Mouse (Mus musculus) forebrain, embryonic 13.5 days (tissue): ENCODE results near the gene Bach2. TPM values are rescaled to one million over a fixed set of nuclear protein-coding genes. Genes with fewer than 3 reads are reported as not detected.

Experiments
- ATAC-seq: fragments of 200-750 bp; cut with Nextera tagmentation; 2 replicates; pipeline ENCODE4 v1.8.0; 2017
- H3K27ac ChIP-seq: fragments of 300-500 bp; sonication (generic); 2 replicates; pipeline ENCODE4 v1.5.1; 2015; ENCODE audit warnings: inconsistent platforms, mild to moderate bottlenecking, moderate library complexity
- H3K27me3 ChIP-seq: fragments of 300-500 bp; sonication (generic); 2 replicates; pipeline ENCODE4 v1.6.1; 2015; ENCODE audit warnings: mild to moderate bottlenecking, inconsistent platforms
- H3K36me3 ChIP-seq: fragments of 300-500 bp; sonication (generic); 2 replicates; pipeline ENCODE4 v1.6.1; 2015; ENCODE audit warnings: mild to moderate bottlenecking, inconsistent platforms; ENCODE audit not compliant: poor library complexity, severe bottlenecking
- H3K4me1 ChIP-seq: fragments of 300-500 bp; sonication (generic); 2 replicates; pipeline ENCODE4 v1.6.1; 2015; ENCODE audit warnings: inconsistent platforms
- H3K4me2 ChIP-seq: fragments of 300-500 bp; sonication (generic); 2 replicates; pipeline ENCODE4 v1.6.1; 2015; ENCODE audit warnings: inconsistent platforms, mild to moderate bottlenecking, moderate library complexity
- H3K4me3 ChIP-seq: fragments of 300-500 bp; sonication (generic); 2 replicates; pipeline ENCODE4 v1.5.1; 2015; ENCODE audit warnings: mild to moderate bottlenecking, inconsistent platforms
- H3K9ac ChIP-seq: fragments of 300-500 bp; sonication (generic); 2 replicates; pipeline ENCODE4 v1.6.1; 2015; ENCODE audit warnings: mild to moderate bottlenecking, inconsistent platforms
- H3K9me3 ChIP-seq: fragments of 300-500 bp; sonication (generic); replicated peaks from 2 replicates; pipeline ENCODE4 v1.6.1; 2016; ENCODE audit warnings: inconsistent platforms
- WGBS: fragments of 180-500 bp; shearing (Covaris S2); methylation state at CpG from one replicate; pipeline ENCODE4 v1.1.7; 2015; 5-methylcytosine and 5-hydroxymethylcytosine counted together
- polyA plus RNA-seq: library from polyadenylated mRNA; unstranded; fragments of >200 nt; fragmentation: Nextera tagmentation; extraction: Ambion mirVana; gene quantifications from 2 replicates; pipeline ENCODE4 v1.2.1, GENCODE M21; 2015

Gene Bach2
- polyA plus RNA-seq, 1 experiment from 2014 or later, result 26.2 TPM

DNA sequence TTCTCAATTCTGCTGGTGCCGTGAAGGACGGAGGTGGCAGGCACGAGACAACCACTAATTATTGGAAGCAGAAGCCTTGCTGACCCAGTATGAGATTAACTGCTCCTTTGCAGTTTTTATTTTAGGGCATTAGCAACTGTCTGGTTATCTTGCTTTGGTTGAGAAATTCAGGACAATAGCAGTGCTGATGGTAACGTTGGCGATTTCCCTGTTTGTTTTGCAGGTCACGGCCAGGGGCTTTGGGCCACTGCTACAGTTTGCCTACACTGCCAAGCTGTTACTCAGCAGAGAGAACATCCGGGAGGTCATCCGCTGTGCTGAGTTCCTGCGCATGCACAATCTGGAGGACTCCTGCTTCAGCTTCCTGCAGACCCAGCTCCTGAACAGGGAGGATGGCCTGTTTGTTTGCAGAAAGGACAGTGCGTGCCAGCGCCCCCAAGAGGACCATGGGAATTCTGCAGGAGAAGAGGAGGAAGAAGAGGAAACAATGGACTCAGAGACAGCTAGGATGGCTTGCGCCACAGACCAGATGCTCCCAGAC is 323.0 kb downstream of the Bach2 start:
- 52% methylated on average over 12 of the region's 12 CpGs for WGBS
- Histone ChIP-seq H3K4me1 (peaks cover 19% of the 10 kb centered on the region), H3K9me3 (0 out of 2 replicates have a peak, but pooled peaks cover 4% of the 10 kb centered on the region), H3K27me3 (no peaks in the 10 kb centered on the region), H3K9ac (no peak overlapping the region), H3K36me3 (peaks cover 50% of the 10 kb centered on the region), H3K4me2 (no peak overlapping the region), H3K4me3 (no peak overlapping the region), H3K27ac (peak overlapping the region; percentile 63)
- peak; percentile 36 for ATAC-seq

DNA sequence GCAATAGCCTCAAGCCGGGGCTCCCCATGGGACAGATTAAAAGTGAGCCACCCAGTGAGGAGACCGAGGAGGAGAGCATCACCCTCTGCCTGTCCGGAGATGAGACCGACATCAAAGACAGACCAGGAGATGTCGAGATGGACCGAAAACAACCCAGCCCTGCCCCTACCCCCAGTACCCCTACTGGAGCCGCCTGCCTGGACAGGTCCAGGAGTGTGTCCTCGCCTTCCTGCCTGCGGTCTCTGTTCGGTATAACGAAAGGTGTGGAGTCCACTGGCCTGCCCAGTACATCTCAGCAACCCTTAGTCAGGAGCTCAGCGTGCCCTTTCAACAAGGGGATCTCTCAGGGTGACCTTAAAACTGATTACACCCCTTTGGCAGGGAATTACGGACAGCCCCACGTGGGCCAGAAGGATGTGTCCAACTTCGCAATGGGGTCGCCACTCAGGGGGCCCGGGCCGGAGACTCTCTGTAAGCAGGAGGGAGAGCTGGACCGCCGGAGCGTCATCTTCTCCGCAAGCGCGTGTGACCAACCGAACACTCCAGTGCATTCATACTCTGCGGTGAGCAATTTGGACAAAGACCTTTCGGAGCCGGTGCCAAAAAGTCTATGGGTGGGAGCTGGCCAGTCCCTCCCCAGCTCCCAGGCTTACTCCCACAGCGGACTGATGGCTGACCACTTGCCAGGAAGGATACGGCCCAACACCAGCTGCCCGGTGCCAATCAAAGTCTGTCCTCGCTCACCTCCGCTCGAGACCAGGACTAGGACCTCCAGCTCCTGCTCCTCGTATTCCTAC is 323.9 kb downstream of the Bach2 start:
- Histone ChIP-seq H3K36me3 (peaks cover 50% of the 10 kb centered on the region), H3K27me3 (no peaks in the 10 kb centered on the region), H3K9ac (no peak overlapping the region), H3K27ac (peak overlapping the region; percentile 63), H3K4me1 (peaks cover 19% of the 10 kb centered on the region), H3K4me3 (no peak overlapping the region), H3K9me3 (0 out of 2 replicates have a peak, but pooled peaks cover 4% of the 10 kb centered on the region), H3K4me2 (no peak overlapping the region)
- WGBS, result 96% methylated on average over 35 of the region's 35 CpGs
- ATAC-seq, result no peak

DNA sequence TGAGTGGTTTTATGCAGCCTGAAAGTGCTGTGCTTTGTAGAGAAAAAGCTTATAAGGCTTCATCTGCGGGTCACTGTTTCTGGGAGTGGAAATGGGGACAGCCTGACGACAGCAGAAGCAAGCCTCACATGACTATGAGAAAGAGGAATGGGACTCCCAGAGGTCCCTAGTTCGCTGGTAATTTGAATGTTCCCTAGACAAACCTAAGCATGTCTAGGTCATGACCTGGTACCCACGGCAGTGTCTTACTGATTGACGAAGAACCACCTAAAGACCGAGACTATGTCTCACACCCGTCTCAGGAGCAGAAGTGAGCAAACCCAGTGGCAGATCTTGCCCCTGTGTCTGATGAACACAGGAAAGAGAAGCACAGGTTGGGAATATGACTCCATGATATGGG is 325.8 kb downstream of the Bach2 start:
- WGBS, result 89% methylated on average over 7 of the region's 7 CpGs
- H3K9ac ChIP-seq, result no peak overlapping the region
- no peak for ATAC-seq

DNA sequence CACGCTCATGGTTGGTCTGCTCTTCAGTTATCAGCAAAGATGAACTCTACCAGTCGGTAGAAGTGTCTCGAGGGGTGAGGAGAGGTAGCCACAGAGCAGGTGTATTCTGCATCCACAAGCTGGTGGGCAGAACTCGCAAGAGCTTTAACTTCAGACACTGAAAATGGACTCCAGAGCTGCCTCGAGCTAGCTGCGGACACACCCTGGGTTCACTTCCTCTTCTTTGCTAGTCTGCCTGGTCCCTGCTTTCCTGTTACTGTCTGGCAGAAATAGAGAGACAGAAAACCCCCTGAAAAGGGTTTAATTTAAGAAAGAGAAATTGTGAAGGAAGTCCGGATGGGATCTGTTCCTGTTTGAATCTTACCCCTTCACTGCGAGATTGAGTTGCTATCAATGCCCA is 326.3 kb downstream of the Bach2 start:
- Histone ChIP-seq H3K4me1 (peaks cover 33% of the 10 kb centered on the region), H3K36me3 (peaks cover 46% of the 10 kb centered on the region), H3K4me2 (no peak overlapping the region), H3K9me3 (no peaks in the 10 kb centered on the region), H3K4me3 (no peak overlapping the region), H3K9ac (no peak overlapping the region), H3K27me3 (no peaks in the 10 kb centered on the region), H3K27ac (no peak overlapping the region)
- no peak for ATAC-seq
- 89% methylated on average over 8 of the region's 8 CpGs for WGBS

More for the DNA sequence above, 325.8 kb downstream of the Bach2 start:
- Histone ChIP-seq H3K36me3 (peaks cover 46% of the 10 kb centered on the region), H3K4me2 (no peak overlapping the region), H3K4me3 (no peak overlapping the region), H3K27me3 (no peaks in the 10 kb centered on the region), H3K9me3 (no peaks in the 10 kb centered on the region), H3K4me1 (peaks cover 28% of the 10 kb centered on the region), H3K27ac (no peak overlapping the region)

DNA sequence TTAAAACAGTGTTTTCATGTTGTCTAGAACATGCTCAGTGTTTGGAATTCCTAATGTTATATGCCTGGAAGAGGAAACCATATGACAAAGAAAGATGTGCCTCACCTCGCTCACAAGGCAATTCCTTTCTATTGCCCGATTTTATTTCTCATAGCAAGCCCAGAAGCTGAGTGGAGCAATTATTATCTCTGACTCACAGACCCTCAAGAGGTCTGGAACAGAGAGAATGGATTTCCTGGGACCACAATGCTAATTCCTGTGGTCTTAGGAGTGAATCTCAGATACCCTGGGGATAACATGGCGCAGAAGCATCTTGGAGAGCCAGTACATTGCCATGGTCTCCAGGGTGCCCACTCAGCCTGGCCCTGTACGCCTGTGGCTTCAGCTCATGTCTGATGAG is 330.4 kb downstream of the Bach2 start:
- peaks cover 22% of the 10 kb centered on the region for H3K36me3 ChIP-seq
- peaks cover 29% of the 10 kb centered on the region for H3K4me1 ChIP-seq
- H3K4me3 ChIP-seq, result no peak overlapping the region
- H3K27ac ChIP-seq, result no peak overlapping the region
- ATAC-seq, result no peak
- 73% methylated on average over 4 of the region's 4 CpGs for WGBS
- no peak overlapping the region for H3K4me2 ChIP-seq
- H3K9ac ChIP-seq, result no peak overlapping the region
- no peaks in the 10 kb centered on the region for H3K27me3 ChIP-seq
- H3K9me3 ChIP-seq, result no peaks in the 10 kb centered on the region

DNA sequence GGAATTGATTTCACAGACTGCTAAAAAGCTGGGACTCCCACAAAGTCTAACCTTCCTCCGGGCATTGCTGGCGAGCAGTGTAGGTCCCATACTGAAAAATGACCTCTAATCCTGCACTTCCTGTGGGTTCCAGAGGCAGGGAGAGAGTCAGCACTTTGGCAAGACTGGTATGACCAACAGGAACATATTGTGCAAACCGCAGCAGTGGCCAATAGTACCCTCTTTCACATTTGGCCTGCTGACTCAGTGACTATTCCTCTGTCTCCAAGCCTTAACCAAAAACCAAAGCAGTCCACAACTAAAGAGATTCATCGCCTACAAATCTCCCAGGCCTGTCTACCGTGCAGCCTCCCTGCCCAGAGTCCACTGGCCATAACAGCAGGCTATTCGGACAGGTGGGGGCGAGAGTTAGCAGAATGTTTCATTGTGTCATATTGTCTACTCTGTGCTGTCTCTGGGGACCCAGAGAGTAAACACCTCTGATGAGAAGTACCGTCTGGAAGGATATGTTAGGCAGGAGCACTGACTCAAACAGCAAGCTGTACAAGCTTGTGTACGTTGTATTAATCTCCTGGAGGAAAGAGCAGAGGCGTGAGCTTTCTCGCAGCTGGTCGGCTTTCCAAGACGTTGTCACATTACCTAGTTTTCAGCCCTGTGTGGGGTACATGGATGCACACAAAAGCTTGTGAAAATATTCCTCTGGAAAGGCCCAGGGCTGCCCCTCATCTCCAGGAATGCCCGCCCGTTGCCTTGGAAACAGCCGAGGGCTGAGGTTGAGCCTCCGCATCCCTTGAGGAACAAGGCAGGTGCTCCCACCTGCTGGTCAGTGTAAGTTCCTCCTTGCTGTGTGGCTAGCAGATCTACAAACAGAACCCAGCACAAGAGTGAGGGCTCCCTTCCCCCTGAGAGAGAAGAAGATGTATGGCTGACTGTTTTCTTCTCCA is 331.7 kb downstream of the Bach2 start:
- no peaks in the 10 kb centered on the region for H3K27me3 ChIP-seq
- peak overlapping the region; percentile 54 for H3K9ac ChIP-seq
- peak; percentile 50 for ATAC-seq
- peak overlapping the region; percentile 69 for H3K27ac ChIP-seq
- 38% methylated on average over 17 of the region's 17 CpGs for WGBS
- peaks cover 12% of the 10 kb centered on the region for H3K36me3 ChIP-seq
- H3K4me3 ChIP-seq, result no peak overlapping the region
- peaks cover 29% of the 10 kb centered on the region for H3K4me1 ChIP-seq
- no peak overlapping the region for H3K4me2 ChIP-seq
- H3K9me3 ChIP-seq, result no peaks in the 10 kb centered on the region

DNA sequence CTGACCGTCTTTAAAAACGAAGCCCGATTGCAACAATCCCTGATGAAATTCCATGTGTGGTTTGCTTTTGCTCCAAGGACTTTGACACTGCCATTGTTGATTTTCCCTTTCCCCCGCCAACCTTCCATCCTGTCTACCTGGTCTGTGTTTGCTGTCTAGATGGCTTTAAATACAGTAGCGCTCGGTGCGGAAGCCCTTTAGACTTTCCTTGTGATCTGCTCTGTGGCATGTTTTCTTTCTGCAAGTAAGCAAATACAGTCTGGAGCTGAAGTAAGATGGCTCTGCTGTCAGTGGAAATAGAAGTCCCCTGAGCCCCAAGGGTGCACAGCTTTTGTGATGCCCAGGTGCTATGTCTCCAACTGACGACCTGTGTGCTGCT is 332.3 kb downstream of the Bach2 start:
- no peak overlapping the region for H3K4me2 ChIP-seq
- no peaks in the 10 kb centered on the region for H3K9me3 ChIP-seq
- H3K27ac ChIP-seq, result peak overlapping the region; percentile 69
- peak overlapping the region; percentile 54; the same call in 1 of the 2 replicates for H3K9ac ChIP-seq
- H3K36me3 ChIP-seq, result peaks cover 12% of the 10 kb centered on the region
- no peaks in the 10 kb centered on the region for H3K27me3 ChIP-seq
- H3K4me3 ChIP-seq, result no peak overlapping the region
- peaks cover 29% of the 10 kb centered on the region for H3K4me1 ChIP-seq
- WGBS, result 68% methylated on average over 8 of the region's 8 CpGs
- no peak for ATAC-seq

DNA sequence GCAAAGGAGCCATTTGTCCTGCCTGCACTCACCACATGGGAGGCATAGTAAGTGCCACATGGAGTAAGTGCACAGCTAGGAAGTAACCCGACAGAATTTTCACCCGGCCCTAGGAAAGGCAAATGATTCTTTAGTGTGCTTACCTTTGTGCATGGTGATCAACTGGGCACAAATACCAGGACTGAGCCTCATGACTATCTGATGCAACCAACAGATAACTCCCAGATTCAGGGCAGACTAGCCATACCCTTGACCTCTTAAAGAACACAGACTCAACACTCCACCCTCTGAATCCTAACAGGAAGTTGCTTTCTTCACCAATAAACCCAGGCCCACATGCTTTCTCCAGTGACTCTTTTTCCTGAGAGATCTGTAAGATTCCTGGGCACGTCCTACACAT is 332.8 kb downstream of the Bach2 start:
- H3K4me3 ChIP-seq, result no peak overlapping the region
- no peak overlapping the region for H3K9ac ChIP-seq
- WGBS, result 72% methylated on average over 3 of the region's 3 CpGs
- no peak for ATAC-seq
- peaks cover 29% of the 10 kb centered on the region for H3K4me1 ChIP-seq
- H3K27ac ChIP-seq, result peak overlapping the region; percentile 69; the same call in 1 of the 2 replicates
- H3K36me3 ChIP-seq, result peaks cover 12% of the 10 kb centered on the region
- no peaks in the 10 kb centered on the region for H3K9me3 ChIP-seq
- H3K27me3 ChIP-seq, result no peaks in the 10 kb centered on the region
- no peak overlapping the region for H3K4me2 ChIP-seq

DNA sequence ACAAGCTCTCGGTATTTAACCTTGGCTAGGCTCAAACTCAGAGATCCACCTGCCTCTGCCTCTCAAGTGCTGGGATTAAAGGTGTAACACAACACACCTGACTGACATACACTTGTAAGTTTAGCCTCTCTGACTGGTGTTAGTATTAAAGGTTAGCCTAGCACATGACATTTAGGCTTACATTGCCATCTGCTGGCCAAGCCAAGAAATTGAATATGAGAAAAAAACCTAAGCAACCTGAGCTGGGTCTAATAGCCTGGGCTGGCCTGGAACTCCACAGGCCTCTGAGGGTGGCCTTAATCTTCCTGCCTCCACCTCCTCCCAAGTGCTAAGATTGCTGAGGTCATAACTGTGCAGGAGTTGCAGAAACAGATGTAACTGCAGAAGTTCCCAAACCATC is 333.5 kb downstream of the Bach2 start:
- Histone ChIP-seq H3K4me3 (no peak overlapping the region), H3K4me2 (no peak overlapping the region), H3K9me3 (no peaks in the 10 kb centered on the region), H3K36me3 (peaks cover 17% of the 10 kb centered on the region), H3K27ac (no peak overlapping the region), H3K27me3 (no peaks in the 10 kb centered on the region), H3K4me1 (peaks cover 29% of the 10 kb centered on the region), H3K9ac (no peak overlapping the region)
- peak; percentile 43 for ATAC-seq
- WGBS, result 70% methylated on average over 1 of the region's 1 CpGs

DNA sequence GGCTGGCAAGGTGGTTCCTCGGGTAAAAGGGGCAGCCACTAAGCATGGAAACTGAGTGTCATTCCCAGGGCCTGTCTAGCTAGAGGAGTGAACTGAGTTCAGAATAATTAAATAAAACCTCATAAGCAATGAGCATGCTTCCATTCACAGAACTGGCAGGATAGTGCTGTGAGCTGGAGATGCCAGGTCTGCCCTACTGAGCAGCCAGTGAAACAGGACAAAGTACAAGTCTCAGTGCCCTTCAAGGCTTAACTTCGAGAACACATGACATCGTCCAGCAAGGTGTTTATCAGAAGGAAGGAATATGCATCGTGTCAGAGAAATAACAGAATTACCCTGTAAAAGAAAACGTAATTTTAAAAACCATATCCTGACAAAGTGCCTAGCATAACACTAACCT is 335.0 kb downstream of the Bach2 start:
- ATAC-seq, result no peak
- H3K4me3 ChIP-seq, result no peak overlapping the region
- WGBS, result 90% methylated on average over 5 of the region's 5 CpGs

DNA sequence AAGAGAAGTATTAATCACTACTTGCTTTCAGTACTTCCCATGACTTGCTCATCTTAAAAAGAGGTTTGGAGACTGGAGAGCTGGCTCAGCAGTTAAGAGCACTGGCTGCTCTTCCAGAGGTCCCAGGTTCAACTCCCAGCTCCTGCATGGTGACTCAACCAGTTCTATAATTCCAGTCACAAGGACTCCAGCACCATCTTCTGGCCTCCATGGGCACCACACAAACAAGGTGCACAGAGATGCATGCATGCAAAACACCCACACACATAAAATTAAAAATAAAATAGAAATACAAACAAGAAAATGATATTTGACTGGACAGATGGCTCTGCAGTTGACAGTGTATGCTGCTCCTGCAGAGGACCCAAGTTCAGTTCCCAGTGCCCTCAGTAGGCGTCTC is 336.0 kb downstream of the Bach2 start:
- no peak overlapping the region for H3K9ac ChIP-seq
- peaks cover 17% of the 10 kb centered on the region for H3K4me1 ChIP-seq
- no peak overlapping the region for H3K4me2 ChIP-seq
- no peaks in the 10 kb centered on the region for H3K9me3 ChIP-seq
- WGBS, result 92% methylated on average over 1 of the region's 1 CpGs
- no peak overlapping the region for H3K27ac ChIP-seq
- H3K27me3 ChIP-seq, result no peaks in the 10 kb centered on the region
- H3K4me3 ChIP-seq, result no peak overlapping the region
- H3K36me3 ChIP-seq, result peaks cover 30% of the 10 kb centered on the region
- ATAC-seq, result no peak

More for the DNA sequence above, 335.0 kb downstream of the Bach2 start:
- Histone ChIP-seq H3K9me3 (no peaks in the 10 kb centered on the region), H3K36me3 (peaks cover 27% of the 10 kb centered on the region), H3K27me3 (no peaks in the 10 kb centered on the region), H3K27ac (no peak overlapping the region), H3K4me2 (no peak overlapping the region), H3K9ac (no peak overlapping the region), H3K4me1 (peaks cover 28% of the 10 kb centered on the region)

DNA sequence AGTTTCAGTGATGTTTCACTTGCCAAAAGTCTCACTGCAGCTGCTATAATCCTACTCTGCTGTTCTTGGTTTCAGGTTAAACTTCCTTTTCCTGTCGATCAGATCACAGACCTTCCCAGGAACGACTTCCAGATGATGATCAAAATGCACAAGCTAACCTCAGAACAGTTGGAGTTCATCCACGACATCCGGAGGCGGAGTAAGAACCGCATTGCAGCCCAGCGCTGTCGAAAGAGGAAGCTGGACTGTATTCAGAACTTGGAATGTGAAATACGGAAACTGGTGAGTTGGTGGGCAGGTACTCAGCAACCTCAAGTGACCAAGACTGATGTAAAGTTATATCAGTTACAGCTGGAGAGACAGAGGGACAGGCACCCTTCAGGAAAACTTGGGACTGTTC is 336.6 kb downstream of the Bach2 start:
- no peaks in the 10 kb centered on the region for H3K27me3 ChIP-seq
- H3K9ac ChIP-seq, result no peak overlapping the region
- no peaks in the 10 kb centered on the region for H3K9me3 ChIP-seq
- H3K4me1 ChIP-seq, result peaks cover 12% of the 10 kb centered on the region
- H3K27ac ChIP-seq, result no peak overlapping the region
- H3K4me2 ChIP-seq, result no peak overlapping the region
- ATAC-seq, result no peak
- no peak overlapping the region for H3K4me3 ChIP-seq
- 85% methylated on average over 9 of the region's 9 CpGs for WGBS
- H3K36me3 ChIP-seq, result peaks cover 36% of the 10 kb centered on the region
